Mouse (Mus musculus) limb, embryonic 15.5 days (tissue): ENCODE measurements around the gene Dennd1a. TPM values are rescaled to one million over a fixed set of nuclear protein-coding genes. Genes with fewer than 3 reads are reported as not detected.

ENCODE experiments used
- ATAC-seq: fragments of 200-750 bp; cut with Nextera tagmentation; 2 replicates; pipeline ENCODE4 v1.8.0; 2017; ENCODE audit warnings: low read depth, moderate TSS enrichment; ENCODE audit not compliant: insufficient number of reproducible peaks, low FRiP score, low TSS enrichment
- H3K27ac ChIP-seq: fragments of 300-500 bp; sonication (generic); 2 replicates; pipeline ENCODE4 v1.5.1; 2015; ENCODE audit warnings: moderate library complexity, mild to moderate bottlenecking, inconsistent platforms
- H3K27me3 ChIP-seq: fragments of 300-500 bp; sonication (generic); 2 replicates; pipeline ENCODE4 v1.6.1; 2015; ENCODE audit warnings: inconsistent platforms
- H3K36me3 ChIP-seq: fragments of 300-500 bp; sonication (generic); 2 replicates; pipeline ENCODE4 v1.6.1; 2015; ENCODE audit warnings: inconsistent platforms
- H3K4me1 ChIP-seq: fragments of 300-500 bp; sonication (generic); 2 replicates; pipeline ENCODE4 v1.6.1; 2015; ENCODE audit warnings: inconsistent platforms
- H3K4me2 ChIP-seq: fragments of 300-500 bp; sonication (generic); 2 replicates; pipeline ENCODE4 v1.6.1; 2015; ENCODE audit warnings: mild to moderate bottlenecking, inconsistent platforms
- H3K4me3 ChIP-seq: fragments of 300-500 bp; sonication (generic); 2 replicates; pipeline ENCODE4 v1.5.1; 2015; ENCODE audit warnings: mild to moderate bottlenecking, inconsistent platforms
- H3K9ac ChIP-seq: fragments of 300-500 bp; sonication (generic); 2 replicates; pipeline ENCODE4 v1.6.1; 2015; ENCODE audit warnings: inconsistent platforms
- H3K9me3 ChIP-seq: fragments of 300-500 bp; sonication (generic); 2 replicates; pipeline ENCODE4 v1.6.1; 2016; ENCODE audit warnings: inconsistent platforms
- WGBS: fragments of 180-500 bp; shearing (Covaris S2); methylation state at CpG from one replicate; pipeline ENCODE4 v1.1.7; 2015; 5-methylcytosine and 5-hydroxymethylcytosine counted together
- polyA plus RNA-seq: library from polyadenylated mRNA; unstranded; fragments of >200 nt; fragmentation: Nextera tagmentation; extraction: Ambion mirVana; gene quantifications from 2 replicates; pipeline ENCODE4 v1.2.1, GENCODE M21; 2015

Dennd1a gene
- polyA plus RNA-seq, 1 experiment from 2014 or later, result 13.0 TPM

- H3K27ac ChIP-seq, result no peak overlapping the region
- WGBS, result 63% methylated on average over 1 of the region's 1 CpGs
- no peaks in the 10 kb centered on the region for H3K36me3 ChIP-seq
- no peaks in the 10 kb centered on the region for H3K4me1 ChIP-seq
- no peak overlapping the region for H3K4me2 ChIP-seq
- no peaks in the 10 kb centered on the region for H3K9me3 ChIP-seq
- no peaks in the 10 kb centered on the region for H3K27me3 ChIP-seq
- ATAC-seq, result no peak
- no peak overlapping the region for H3K9ac ChIP-seq
- H3K4me3 ChIP-seq, result no peak overlapping the region
These were observed 130.2 kb downstream of the Dennd1a start for GRCm38 (mm10) chr2:38157002-38157401.

- no peak for ATAC-seq
- 67% methylated on average over 2 of the region's 2 CpGs for WGBS
- Histone ChIP-seq H3K27me3 (no peaks in the 10 kb centered on the region), H3K4me1 (no peaks in the 10 kb centered on the region), H3K4me3 (no peak overlapping the region), H3K9me3 (no peaks in the 10 kb centered on the region), H3K27ac (no peak overlapping the region), H3K4me2 (no peak overlapping the region), H3K36me3 (no peaks in the 10 kb centered on the region), H3K9ac (no peak overlapping the region)
These were observed 131.2 kb downstream of the Dennd1a start for GRCm38 (mm10) chr2:38156001-38156400.

DNA sequence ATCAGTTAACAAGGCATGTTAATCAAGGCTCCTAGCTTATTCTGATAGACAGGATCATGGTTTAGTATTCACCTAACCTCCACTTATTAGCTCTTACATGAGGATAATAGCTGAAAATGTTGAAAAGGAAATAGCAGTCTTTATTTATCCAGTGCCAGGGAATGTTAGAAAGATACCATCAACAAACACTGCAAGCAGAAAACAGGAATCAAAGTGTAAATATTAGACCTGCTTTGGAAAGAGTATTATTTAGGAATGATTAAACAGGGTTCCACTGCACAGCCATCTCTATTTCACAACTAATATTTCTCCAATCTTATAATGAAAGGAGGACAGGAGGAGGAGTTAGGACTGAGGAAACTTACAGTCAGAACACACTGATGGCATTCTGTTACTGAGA lies 142.4 kb downstream of the Dennd1a start:
- H3K4me1 ChIP-seq, result 0 out of 2 replicates have a peak, but pooled peaks cover 3% of the 10 kb centered on the region
- no peaks in the 10 kb centered on the region for H3K27me3 ChIP-seq
- no peak overlapping the region for H3K9ac ChIP-seq
- H3K27ac ChIP-seq, result no peak overlapping the region
- H3K4me2 ChIP-seq, result no peak overlapping the region
- no peak for ATAC-seq
- no peaks in the 10 kb centered on the region for H3K36me3 ChIP-seq
- H3K9me3 ChIP-seq, result no peaks in the 10 kb centered on the region
- no peak overlapping the region for H3K4me3 ChIP-seq

DNA sequence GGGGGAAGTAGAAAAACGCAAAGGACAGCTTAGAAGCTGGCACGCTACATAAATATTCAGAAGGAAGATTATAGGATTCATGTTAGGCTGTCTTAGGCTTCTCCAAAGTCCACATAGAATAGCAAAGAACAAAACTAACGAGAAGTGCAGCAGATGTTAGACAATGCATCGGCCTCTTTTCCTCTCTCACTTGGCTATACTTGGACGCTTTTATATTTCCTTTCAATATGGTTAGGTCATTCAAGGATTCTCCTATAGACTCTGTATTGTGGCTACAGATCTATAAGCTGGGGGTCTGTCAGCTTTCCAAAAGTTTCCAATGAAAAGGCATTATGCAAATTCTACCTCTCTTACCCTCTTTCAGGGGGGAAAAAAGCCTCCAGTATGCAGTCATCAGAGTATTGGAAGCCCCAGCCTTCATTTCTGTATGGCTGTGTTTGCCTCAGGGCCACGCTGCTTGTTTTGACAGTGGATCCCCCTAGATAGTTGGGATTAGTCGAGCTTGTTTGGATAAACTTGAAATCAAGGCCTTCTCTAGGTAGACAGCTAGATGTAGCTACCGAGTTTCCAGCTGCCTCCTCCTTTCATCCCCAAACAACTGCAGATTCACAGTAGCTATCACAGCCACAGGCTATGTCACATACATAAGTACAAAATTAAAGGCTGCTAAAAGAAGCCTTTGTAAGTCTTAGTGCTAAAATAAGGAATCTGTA lies 143.0 kb downstream of the Dennd1a start:
- no peak overlapping the region for H3K4me2 ChIP-seq
- no peak overlapping the region for H3K9ac ChIP-seq
- H3K9me3 ChIP-seq, result no peaks in the 10 kb centered on the region
- H3K4me3 ChIP-seq, result no peak overlapping the region
- H3K4me1 ChIP-seq, result 0 out of 2 replicates have a peak, but pooled peaks cover 3% of the 10 kb centered on the region
- no peaks in the 10 kb centered on the region for H3K36me3 ChIP-seq
- ATAC-seq, result no peak
- 53% methylated on average over 8 of the region's 8 CpGs for WGBS
- H3K27me3 ChIP-seq, result no peaks in the 10 kb centered on the region
- no peak overlapping the region for H3K27ac ChIP-seq

GRCm38 (mm10) chr2:38142905-38143304 lies 144.3 kb downstream of the Dennd1a start:
- no peak for ATAC-seq
- 35% methylated on average over 5 of the region's 5 CpGs for WGBS
- Histone ChIP-seq H3K9me3 (no peaks in the 10 kb centered on the region), H3K27me3 (no peaks in the 10 kb centered on the region), H3K4me1 (0 out of 2 replicates have a peak, but pooled peaks cover 3% of the 10 kb centered on the region), H3K4me2 (no peak overlapping the region), H3K27ac (no peak overlapping the region), H3K4me3 (no peak overlapping the region), H3K36me3 (no peaks in the 10 kb centered on the region), H3K9ac (no peak overlapping the region)

DNA sequence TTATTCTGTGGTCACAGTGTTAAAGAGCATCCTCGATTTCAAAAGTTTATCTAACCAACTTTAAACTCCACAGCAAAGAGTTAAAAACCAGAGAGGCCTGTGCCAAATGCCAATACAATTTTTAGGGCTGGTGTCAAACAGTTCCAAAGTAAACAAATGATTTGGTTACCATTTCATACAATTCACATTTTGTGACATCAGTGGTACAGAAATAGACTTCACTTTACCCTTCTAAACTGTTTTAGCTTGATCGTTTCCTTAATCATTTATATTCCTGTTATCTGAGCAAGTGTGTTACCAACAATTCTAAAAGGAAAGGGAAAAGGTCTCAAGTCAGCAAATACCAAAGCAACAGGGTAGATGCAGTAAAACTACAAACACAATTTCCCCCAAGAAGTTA lies 145.0 kb downstream of the Dennd1a start:
- no peak overlapping the region for H3K9ac ChIP-seq
- H3K9me3 ChIP-seq, result no peaks in the 10 kb centered on the region
- no peak overlapping the region for H3K4me2 ChIP-seq
- H3K27me3 ChIP-seq, result no peaks in the 10 kb centered on the region
- H3K4me1 ChIP-seq, result 0 out of 2 replicates have a peak, but pooled peaks cover 3% of the 10 kb centered on the region
- H3K27ac ChIP-seq, result no peak overlapping the region
- WGBS, result 42% methylated on average over 2 of the region's 2 CpGs
- ATAC-seq, result no peak
- H3K36me3 ChIP-seq, result no peaks in the 10 kb centered on the region
- H3K4me3 ChIP-seq, result no peak overlapping the region

DNA sequence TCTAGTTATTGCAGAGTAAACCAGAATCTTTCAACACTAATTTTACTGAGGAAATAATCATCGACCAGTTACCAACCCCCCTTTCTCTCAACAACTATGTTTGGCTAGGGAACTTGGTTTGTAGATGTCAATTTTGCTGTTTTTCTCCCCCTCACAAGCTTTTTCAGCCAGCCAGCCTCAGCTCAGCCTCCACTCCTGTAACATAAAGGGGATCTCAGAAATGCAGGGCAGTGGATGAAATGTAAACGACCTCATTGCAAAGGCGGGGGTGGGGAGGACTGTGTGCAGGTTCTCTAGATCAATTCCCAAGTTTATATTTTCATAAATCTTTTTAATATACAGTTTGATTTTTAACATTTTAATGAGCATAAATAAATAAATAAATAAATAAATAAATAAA lies 147.7 kb downstream of the Dennd1a start:
- no peaks in the 10 kb centered on the region for H3K27me3 ChIP-seq
- H3K4me2 ChIP-seq, result no peak overlapping the region
- H3K27ac ChIP-seq, result no peak overlapping the region
- H3K9ac ChIP-seq, result no peak overlapping the region
- H3K4me1 ChIP-seq, result 0 out of 2 replicates have a peak, but pooled peaks cover 3% of the 10 kb centered on the region
- no peaks in the 10 kb centered on the region for H3K36me3 ChIP-seq
- WGBS, result 60% methylated on average over 3 of the region's 3 CpGs
- H3K9me3 ChIP-seq, result no peaks in the 10 kb centered on the region
- no peak overlapping the region for H3K4me3 ChIP-seq
- no peak for ATAC-seq

DNA sequence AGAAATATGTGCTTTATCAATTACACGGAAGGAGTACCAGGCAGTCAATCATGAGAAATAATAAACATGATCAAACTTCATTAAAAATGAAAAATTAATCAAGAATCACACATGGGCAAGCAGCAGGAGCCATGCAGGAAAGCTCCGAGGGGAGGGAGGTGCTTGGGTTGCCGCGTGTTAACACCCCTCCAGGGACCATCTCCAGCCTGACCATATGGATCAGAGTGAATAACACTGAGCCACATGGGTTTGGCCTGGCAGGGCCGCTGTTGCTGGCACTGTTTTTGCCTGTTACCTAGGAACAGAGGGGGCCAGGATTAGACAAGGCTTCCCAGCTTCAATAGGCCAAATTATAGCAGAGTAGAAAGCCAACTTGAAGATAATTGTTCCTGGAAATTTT lies 150.1 kb downstream of the Dennd1a start:
- no peaks in the 10 kb centered on the region for H3K4me1 ChIP-seq
- no peak overlapping the region for H3K4me3 ChIP-seq
- H3K9ac ChIP-seq, result no peak overlapping the region
- no peaks in the 10 kb centered on the region for H3K36me3 ChIP-seq
- no peak overlapping the region for H3K27ac ChIP-seq
- no peaks in the 10 kb centered on the region for H3K9me3 ChIP-seq
- no peak for ATAC-seq
- 23% methylated on average over 5 of the region's 5 CpGs for WGBS
- H3K4me2 ChIP-seq, result no peak overlapping the region
- H3K27me3 ChIP-seq, result no peaks in the 10 kb centered on the region

GRCm38 (mm10) chr2:38135427-38135826 lies 151.8 kb downstream of the Dennd1a start:
- no peak overlapping the region for H3K4me2 ChIP-seq
- no peaks in the 10 kb centered on the region for H3K36me3 ChIP-seq
- H3K9me3 ChIP-seq, result no peaks in the 10 kb centered on the region
- H3K4me1 ChIP-seq, result no peaks in the 10 kb centered on the region
- no peak overlapping the region for H3K9ac ChIP-seq
- no peak overlapping the region for H3K4me3 ChIP-seq
- WGBS, result 59% methylated on average over 3 of the region's 3 CpGs
- no peaks in the 10 kb centered on the region for H3K27me3 ChIP-seq
- ATAC-seq, result no peak
- H3K27ac ChIP-seq, result no peak overlapping the region

- WGBS, result 92% methylated on average over 5 of the region's 5 CpGs
- Histone ChIP-seq H3K4me1 (no peaks in the 10 kb centered on the region), H3K27ac (no peak overlapping the region), H3K4me2 (no peak overlapping the region), H3K9me3 (no peaks in the 10 kb centered on the region), H3K4me3 (no peak overlapping the region), H3K27me3 (no peaks in the 10 kb centered on the region), H3K36me3 (no peaks in the 10 kb centered on the region), H3K9ac (no peak overlapping the region)
- no peak for ATAC-seq
These were observed 154.0 kb downstream of the Dennd1a start for GRCm38 (mm10) chr2:38133036-38133825.

DNA sequence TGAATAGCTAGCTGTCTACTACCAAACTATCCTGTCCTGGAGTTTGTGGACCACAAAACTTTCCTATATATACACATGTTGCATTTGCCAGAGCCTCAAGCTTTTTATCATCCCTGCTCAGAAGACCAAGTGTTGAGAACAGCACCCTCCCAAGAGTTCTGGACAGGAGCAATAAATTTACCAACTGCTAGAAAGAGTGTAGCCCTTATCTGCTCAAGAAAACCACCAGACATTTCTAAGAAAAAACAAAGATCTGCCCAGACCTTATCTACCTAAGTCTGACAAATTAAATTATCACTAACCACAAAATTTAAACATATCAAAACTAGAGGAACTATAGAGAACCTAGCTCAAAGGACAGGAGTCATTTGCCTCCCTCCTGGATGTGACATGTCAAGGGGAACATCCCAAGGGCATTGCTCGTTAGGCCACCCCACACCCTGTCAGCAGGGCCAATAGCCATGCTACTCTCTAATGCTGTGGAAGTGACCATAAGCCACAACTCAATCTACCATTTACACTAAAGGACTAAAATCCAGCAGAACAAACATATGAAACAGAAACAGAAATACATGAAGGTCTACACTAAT lies 154.9 kb downstream of the Dennd1a start:
- H3K4me3 ChIP-seq, result no peak overlapping the region
- no peaks in the 10 kb centered on the region for H3K27me3 ChIP-seq
- H3K27ac ChIP-seq, result no peak overlapping the region
- H3K9ac ChIP-seq, result no peak overlapping the region
- H3K4me2 ChIP-seq, result no peak overlapping the region
- ATAC-seq, result no peak
- WGBS, result 75% methylated on average over 1 of the region's 1 CpGs
- no peaks in the 10 kb centered on the region for H3K36me3 ChIP-seq
- H3K4me1 ChIP-seq, result no peaks in the 10 kb centered on the region
- no peaks in the 10 kb centered on the region for H3K9me3 ChIP-seq

- Histone ChIP-seq H3K27ac (no peak overlapping the region), H3K4me1 (no peaks in the 10 kb centered on the region), H3K9ac (no peak overlapping the region), H3K36me3 (no peaks in the 10 kb centered on the region), H3K9me3 (no peaks in the 10 kb centered on the region), H3K27me3 (no peaks in the 10 kb centered on the region), H3K4me2 (no peak overlapping the region), H3K4me3 (no peak overlapping the region)
- no peak for ATAC-seq
- 94% methylated on average over 1 of the region's 1 CpGs for WGBS
These were observed 155.7 kb downstream of the Dennd1a start for GRCm38 (mm10) chr2:38131538-38131937.
